Comparison of ENCODE assay signal across 10 mouse cellular contexts in the genomic region with DNA sequence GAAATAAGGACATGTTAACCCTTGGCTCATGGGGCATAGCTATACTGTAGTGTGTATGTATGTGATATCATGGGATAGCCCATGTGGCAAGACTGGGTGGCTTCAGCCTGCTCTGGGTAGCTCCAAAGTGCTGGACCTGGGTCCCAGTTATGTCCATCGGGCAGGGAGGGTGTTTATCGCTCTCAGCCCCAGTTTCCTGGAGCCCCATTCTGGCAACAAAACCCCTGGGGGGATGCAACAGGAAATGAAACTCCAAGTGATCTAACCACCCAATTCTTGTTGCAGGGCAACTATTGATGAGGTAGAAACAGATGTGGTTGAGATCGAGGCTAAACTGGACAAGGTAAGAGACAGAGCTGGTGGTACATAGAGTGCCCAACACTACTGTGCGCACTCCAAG. TPM values are rescaled to one million over a fixed set of nuclear protein-coding genes. Genes with fewer than 3 reads are reported as not detected.
DNase-seq lines count a peak whose midpoint lies in the region; ATAC-seq lines count a peak whose summit lies in the region.
"Had no signal": no experiment of that assay in that cellular context is flagged by ENCODE, and none has a peak within 500 bp of the region (broad histone marks: within the 10 kb centered on the region; RNA-seq: fewer than 3 reads in every experiment).

No protein-coding gene starts in this region.

- H3K4me1 ChIP-seq in kidney, embryonic 14.5 days (ENCODE audit: control insufficient read depth, insufficient read depth, low read length) = peaks cover 25% of the 10 kb centered on the region
- H3K4me1 ChIP-seq in neural tube, embryonic 14.5 days (ENCODE audit: control insufficient read depth, insufficient read depth, low read length) = peaks cover 26% of the 10 kb centered on the region

- no peak overlapping the region for H3K4me3 ChIP-seq in kidney, embryonic 14.5 days (ENCODE audit: low read length)
- H3K4me3 ChIP-seq in neural tube, embryonic 14.5 days (ENCODE audit: low read depth, low read length) = no peak overlapping the region
- H3K4me3 ChIP-seq: embryonic facial prominence, embryonic 12.5 days; limb, embryonic 15.5 days had no signal

- H3K9ac ChIP-seq in kidney, embryonic 14.5 days (ENCODE audit: low read depth, low read length) = no peak overlapping the region
- H3K9ac ChIP-seq in neural tube, embryonic 14.5 days (replicated peaks; ENCODE audit: low read depth, low read length) = no peak overlapping the region
- H3K9ac ChIP-seq: embryonic facial prominence, embryonic 12.5 days; limb, embryonic 15.5 days had no signal

- no peak overlapping the region for H3K4me2 ChIP-seq in kidney, embryonic 14.5 days (replicated peaks; ENCODE audit: low read depth, low read length)
- peak overlapping the region; percentile 98; the same call in 1 of the 2 replicates for H3K4me2 ChIP-seq in neural tube, embryonic 14.5 days (ENCODE audit: low read depth, low read length)
- H3K4me2 ChIP-seq: embryonic facial prominence, embryonic 12.5 days had no signal

- no peaks in the 10 kb centered on the region for H3K9me3 ChIP-seq in kidney, embryonic 14.5 days (ENCODE audit: control insufficient read depth, low read length)
- no peaks in the 10 kb centered on the region for H3K9me3 ChIP-seq in neural tube, embryonic 14.5 days (ENCODE audit: control insufficient read depth, low read length)
- H3K9me3 ChIP-seq: embryonic facial prominence, embryonic 12.5 days; limb, embryonic 15.5 days had no signal

- WGBS in kidney, embryonic 14.5 days = 94% methylated on average over 4 of the region's 4 CpGs
- WGBS in neural tube, embryonic 14.5 days = 91% methylated on average over 4 of the region's 4 CpGs

- DNase-seq in cerebellum, adult 11-12 months = peak; percentile 33
- DNase-seq in cerebellum, postnatal 4 days (ENCODE audit: low spot score in 2 of 2) = no peak
- peak; percentile 6 for DNase-seq in kidney, postnatal 10 days
- peak; percentile 3 for DNase-seq in thymus, postnatal 14 days
- DNase-seq in thymus, postnatal 0 days (ENCODE audit: low spot score) = no peak
- DNase-seq in embryo, embryonic 9.5 days (ENCODE audit: extremely low spot score) = no peak

- ATAC-seq in kidney, embryonic 14.5 days (ENCODE audit: low FRiP score, low TSS enrichment) = no peak
- ATAC-seq in neural tube, embryonic 14.5 days (ENCODE audit: low read depth) = no peak

- H3K27ac ChIP-seq in kidney, embryonic 14.5 days (ENCODE audit: low read depth, low read length) = no peak overlapping the region
- no peak overlapping the region for H3K27ac ChIP-seq in neural tube, embryonic 14.5 days (ENCODE audit: low read depth, low read length)
- H3K27ac ChIP-seq: embryonic facial prominence, embryonic 12.5 days had no signal

- H3K36me3 ChIP-seq in kidney, embryonic 14.5 days (ENCODE audit: control insufficient read depth, insufficient read depth, low read length) = peaks cover 9% of the 10 kb centered on the region; the same call in 1 of the 2 replicates
- H3K36me3 ChIP-seq in neural tube, embryonic 14.5 days (ENCODE audit: control insufficient read depth, insufficient read depth, low read length) = peaks cover 31% of the 10 kb centered on the region

- H3K27me3 ChIP-seq in kidney, embryonic 14.5 days (ENCODE audit: control insufficient read depth, insufficient read depth, low read length) = no peaks in the 10 kb centered on the region
- no peaks in the 10 kb centered on the region for H3K27me3 ChIP-seq in neural tube, embryonic 14.5 days (ENCODE audit: control insufficient read depth, insufficient read depth, low read length)
- H3K27me3 ChIP-seq: embryonic facial prominence, embryonic 12.5 days; limb, embryonic 15.5 days had no signal

RNA-seq across cellular contexts. Expression of a gene that starts 4.2 kb away (rescaled TPM):
- polyA plus RNA-seq in kidney, embryonic 14.5 days (2014; fragmentation: Nextera tagmentation; extraction: Ambion mirVana) = 10.3 and 15.5 TPM in 2 replicates
- polyA plus RNA-seq in thymus, postnatal 0 days (2015; fragmentation: Nextera tagmentation; extraction: Ambion mirVana) = 9.7 and 11.6 TPM in 2 replicates
- polyA plus RNA-seq in neural tube, embryonic 14.5 days (2014; fragmentation: Nextera tagmentation; extraction: Ambion mirVana) = 67.8 and 76.7 TPM in 2 replicates

RNA-seq across cellular contexts. Expression of a gene that starts 4.2 kb away (rescaled TPM):
- 41.4 and 50.5 TPM in 2 replicates for polyA plus RNA-seq in kidney, embryonic 14.5 days (2014; fragmentation: Nextera tagmentation; extraction: Ambion mirVana)
- polyA plus RNA-seq in thymus, postnatal 0 days (2015; fragmentation: Nextera tagmentation; extraction: Ambion mirVana) = 39.9 and 42.5 TPM in 2 replicates
- 53.4 and 57.4 TPM in 2 replicates for polyA plus RNA-seq in neural tube, embryonic 14.5 days (2014; fragmentation: Nextera tagmentation; extraction: Ambion mirVana)

RNA-seq across cellular contexts. Expression of a gene that starts 26.5 kb away (rescaled TPM):
- polyA plus RNA-seq in kidney, embryonic 14.5 days (2014; fragmentation: Nextera tagmentation; extraction: Ambion mirVana) = 73.1 and 74.6 TPM in 2 replicates
- polyA plus RNA-seq in thymus, postnatal 0 days (2015; fragmentation: Nextera tagmentation; extraction: Ambion mirVana) = 84.9 and 92.2 TPM in 2 replicates
- polyA plus RNA-seq in neural tube, embryonic 14.5 days (2014; fragmentation: Nextera tagmentation; extraction: Ambion mirVana) = 74.9 and 75.8 TPM in 2 replicates

RNA-seq across cellular contexts. Expression of a gene that starts 26.6 kb away (rescaled TPM):
- polyA plus RNA-seq in kidney, embryonic 14.5 days (2014; fragmentation: Nextera tagmentation; extraction: Ambion mirVana) = 11.1 and 18.8 TPM in 2 replicates
- polyA plus RNA-seq in thymus, postnatal 0 days (2015; fragmentation: Nextera tagmentation; extraction: Ambion mirVana) = 9.4 and 11.4 TPM in 2 replicates
- polyA plus RNA-seq in neural tube, embryonic 14.5 days (2014; fragmentation: Nextera tagmentation; extraction: Ambion mirVana) = 31.4 and 31.8 TPM in 2 replicates

RNA-seq across cellular contexts. Expression of a gene that starts 32.7 kb away (rescaled TPM):
- 0.14 and 0.38 TPM in 2 replicates for polyA plus RNA-seq in kidney, embryonic 14.5 days (2014; fragmentation: Nextera tagmentation; extraction: Ambion mirVana)
- 0.16 and 0.28 TPM in 2 replicates for polyA plus RNA-seq in thymus, postnatal 0 days (2015; fragmentation: Nextera tagmentation; extraction: Ambion mirVana)
- 0.45 and 0.47 TPM in 2 replicates for polyA plus RNA-seq in neural tube, embryonic 14.5 days (2014; fragmentation: Nextera tagmentation; extraction: Ambion mirVana)

Comparison
In these comparisons a context has a peak if more than half of its experiments do, and no peak if none do; other contexts are left out.
1. DNase-seq: peak in cerebellum, adult 11-12 months (single experiment), kidney, postnatal 10 days (single experiment) and thymus, postnatal 14 days (single experiment); none in cerebellum, postnatal 4 days (0 of 2), thymus, postnatal 0 days (single experiment) and embryo, embryonic 9.5 days (single experiment).